Mouse (Mus musculus): ENCODE data around the gene Tmed4.

The Tmed4 gene

GRCm38 (mm10) chr11:6274387-6275093, at the start of gene Tmed4:
Gene Tmed4, minus strand, starts transcription at chr11:6274870.
- DNase-seq = peak; percentile 99

GRCm38 (mm10) chr11:6323348-6323747, 48.7 kb upstream of the Tmed4 start:
- DNase-seq = no peak

GRCm38 (mm10) chr11:6322086-6322485, 47.4 kb upstream of the Tmed4 start:
- no peak for DNase-seq

- DNase-seq = no peak
These were observed 44.7 kb upstream of the Tmed4 start for GRCm38 (mm10) chr11:6319374-6319773.

GRCm38 (mm10) chr11:6318559-6318958, 43.9 kb upstream of the Tmed4 start:
- DNase-seq = no peak

GRCm38 (mm10) chr11:6316821-6317220, 42.2 kb upstream of the Tmed4 start:
- DNase-seq = no peak

- DNase-seq = no peak
These were observed 39.3 kb upstream of the Tmed4 start for GRCm38 (mm10) chr11:6313874-6314406.

GRCm38 (mm10) chr11:6308181-6308580, 33.5 kb upstream of the Tmed4 start:
- no peak for DNase-seq

GRCm38 (mm10) chr11:6305943-6306430, 31.3 kb upstream of the Tmed4 start:
- no peak for DNase-seq

- no peak for DNase-seq
These were observed 28.1 kb upstream of the Tmed4 start for GRCm38 (mm10) chr11:6302793-6303192.

GRCm38 (mm10) chr11:6299435-6299834, 24.8 kb upstream of the Tmed4 start:
- no peak for DNase-seq

GRCm38 (mm10) chr11:6296077-6296476, 21.4 kb upstream of the Tmed4 start:
- DNase-seq = no peak

GRCm38 (mm10) chr11:6294632-6295031, 20.0 kb upstream of the Tmed4 start:
- DNase-seq = no peak

- DNase-seq = no peak
These were observed 18.9 kb upstream of the Tmed4 start for GRCm38 (mm10) chr11:6293601-6294000.

- DNase-seq = no peak
These were observed 18.3 kb upstream of the Tmed4 start for GRCm38 (mm10) chr11:6292988-6293349.

GRCm38 (mm10) chr11:6292116-6292987, 17.7 kb upstream of the Tmed4 start:
- DNase-seq = peak; percentile 72

- peak; percentile 99 for DNase-seq
These were observed 16.9 kb upstream of the Tmed4 start, which contains the start of gene Ogdh for GRCm38 (mm10) chr11:6291401-6292115. Gene Ogdh, plus strand, starts transcription at chr11:6291633.

GRCm38 (mm10) chr11:6290883-6291282, 16.2 kb upstream of the Tmed4 start:
- DNase-seq = peak; percentile 13

- no peak for DNase-seq
These were observed 15.5 kb upstream of the Tmed4 start for GRCm38 (mm10) chr11:6290138-6290537.

GRCm38 (mm10) chr11:6282940-6283339, 8.3 kb upstream of the Tmed4 start:
- DNase-seq = no peak

- DNase-seq = no peak
These were observed 1.8 kb upstream of the Tmed4 start for GRCm38 (mm10) chr11:6276466-6276865.

- DNase-seq = no peak
These were observed 419 bp upstream of the Tmed4 start for GRCm38 (mm10) chr11:6275094-6275484.

GRCm38 (mm10) chr11:6273607-6274006, 1.1 kb downstream of the Tmed4 start:
- no peak for DNase-seq
